Mouse (Mus musculus) heart, adult 2 months (tissue): Measurements from ENCODE around the gene Zfhx3. TPM values are rescaled to one million over a fixed set of nuclear protein-coding genes. Genes with fewer than 3 reads are reported as not detected.
A peak's percentile ranks its signal among the peaks of the same experiment; 100 is the strongest.

Experiments
- DNase-seq, 2 experiments: peaks; one replicate each; pipeline ENCODE4 v3.0.0; 2021
- H3K27ac ChIP-seq: fragments of 200-600 bp; 2 replicates; pipeline ENCODE4 v1.8.1; 2022
- H3K27me3 ChIP-seq: fragments of 200-500 bp; 2 replicates; pipeline ENCODE4 v1.6.1; 2012; ENCODE audit warnings: mild to moderate bottlenecking, low read length, inconsistent platforms, mixed read lengths; ENCODE audit not compliant: control insufficient read depth, insufficient read depth
- H3K36me3 ChIP-seq: fragments of 200-500 bp; 2 replicates; pipeline ENCODE4 v1.6.1; 2012; ENCODE audit warnings: low read length, inconsistent platforms; ENCODE audit not compliant: control insufficient read depth, insufficient read depth
- H3K4me1 ChIP-seq: fragments of 200-500 bp; 2 replicates; pipeline ENCODE4 v1.6.1; 2011; ENCODE audit warnings: low read length; ENCODE audit not compliant: control insufficient read depth, insufficient read depth
- H3K4me3 ChIP-seq: fragments of 200-600 bp; 2 replicates; pipeline ENCODE4 v1.8.1; 2022
- H3K79me2 ChIP-seq: fragments of 200-500 bp; replicated peaks from 2 replicates; pipeline ENCODE4 v1.6.1; 2012; ENCODE audit warnings: mild to moderate bottlenecking, inconsistent platforms, low read length, moderate library complexity, mixed read lengths; ENCODE audit not compliant: control insufficient read depth, insufficient read depth
- H3K9ac ChIP-seq: fragments of 200-500 bp; 2 replicates; pipeline ENCODE4 v1.6.1; 2012; ENCODE audit warnings: low read depth, mild to moderate bottlenecking, control low read depth, inconsistent platforms, low read length, mixed read lengths
- CTCF ChIP-seq: fragments of 200-600 bp; IDR thresholded peaks from 2 replicates; pipeline ENCODE4 v1.8.1; 2022; ENCODE audit warnings: antibody characterized with exemption, mild to moderate bottlenecking, moderate library complexity
- EP300 ChIP-seq: fragments of 200-500 bp; IDR thresholded peaks from 2 replicates; pipeline ENCODE4 v1.6.1; 2011; ENCODE audit warnings: low read depth, low read length, control low read depth; ENCODE audit not compliant: insufficient read depth
- POLR2A ChIP-seq: fragments of 200-500 bp; IDR thresholded peaks from 2 replicates; pipeline ENCODE4 v1.6.1; 2011; ENCODE audit warnings: mild to moderate bottlenecking, low read depth, low read length, control low read depth; ENCODE audit not compliant: insufficient read depth
- WGBS: fragments of 180-500 bp; shearing (Covaris S2); methylation state at CpG from one replicate; pipeline ENCODE4 v1.1.7; 2018; 5-methylcytosine and 5-hydroxymethylcytosine counted together
- intact Hi-C: fragments of 180-260 bp; cut with DNase I; formaldehyde crosslinking; loops from one replicate; pipeline ENCODE4 v1.15.1; 2025
- polyA plus RNA-seq: library from polyadenylated mRNA; depleted of rRNA; stranded (reverse); fragments of >200 nt; gene quantifications from 2 replicates; pipeline ENCODE4 v1.2.3, GENCODE M21; 2012
- total RNA-seq, 2 experiments: library from RNA; stranded (reverse); gene quantifications; 2 replicates each; pipeline ENCODE4 v1.2.3; 2021

Gene Zfhx3
- total and polyA plus RNA-seq, 3 experiments, result 1.8 to 8.3 (median 6.9) TPM

DNA sequence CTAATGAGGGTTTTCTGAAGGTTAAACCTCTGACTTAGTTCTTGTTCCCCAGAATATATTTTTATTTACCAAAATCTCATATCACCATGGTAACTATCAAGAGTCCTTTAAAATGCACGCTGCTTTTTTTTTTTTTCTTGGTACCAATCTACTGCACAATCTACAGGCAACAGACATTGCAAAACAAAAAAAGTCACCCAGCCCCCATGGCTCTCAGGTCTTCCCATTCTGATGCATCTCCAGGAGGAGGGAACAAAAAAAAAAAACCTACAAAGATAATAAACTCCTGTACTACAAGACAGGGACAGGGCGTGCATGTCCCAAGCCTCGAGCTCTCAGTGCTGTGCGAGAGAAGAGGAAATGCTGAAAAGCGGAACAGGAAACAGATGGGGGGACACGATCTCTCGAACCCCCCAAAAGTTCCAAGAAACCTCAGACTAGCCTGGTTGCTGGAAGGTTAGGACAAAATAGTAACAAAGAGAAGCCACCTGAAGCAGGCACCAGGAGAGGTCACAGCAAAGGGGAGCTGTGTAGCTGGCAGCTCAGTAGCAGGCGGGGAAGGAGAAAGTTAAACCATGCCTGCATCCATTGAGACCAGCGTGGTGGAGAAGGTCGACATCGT lies 669.5 kb downstream of the Zfhx3 start:
- Histone ChIP-seq H3K4me1 (peaks cover 10% of the 10 kb centered on the region), H3K27ac (no peak overlapping the region; the same call in 1 of the 2 replicates), H3K79me2 (no peaks in the 10 kb centered on the region), H3K36me3 (no peaks in the 10 kb centered on the region), H3K4me3 (0 out of 2 replicates have a peak overlapping the region, but pooled peaks have one; percentile 20), H3K27me3 (no peaks in the 10 kb centered on the region), H3K9ac (no peak overlapping the region)
- peak in 1 of 2 experiments; percentile 45 for DNase-seq
- intact Hi-C loops, result loop anchor here (5.0 kb wide), 1 partner anchor 80 kb away; no protein-coding TSS in a partner anchor
- TF ChIP-seq POLR2A (no peak), CTCF (no peak), EP300 (no peak)
- 38% methylated on average over 11 of the region's 11 CpGs for WGBS

DNA sequence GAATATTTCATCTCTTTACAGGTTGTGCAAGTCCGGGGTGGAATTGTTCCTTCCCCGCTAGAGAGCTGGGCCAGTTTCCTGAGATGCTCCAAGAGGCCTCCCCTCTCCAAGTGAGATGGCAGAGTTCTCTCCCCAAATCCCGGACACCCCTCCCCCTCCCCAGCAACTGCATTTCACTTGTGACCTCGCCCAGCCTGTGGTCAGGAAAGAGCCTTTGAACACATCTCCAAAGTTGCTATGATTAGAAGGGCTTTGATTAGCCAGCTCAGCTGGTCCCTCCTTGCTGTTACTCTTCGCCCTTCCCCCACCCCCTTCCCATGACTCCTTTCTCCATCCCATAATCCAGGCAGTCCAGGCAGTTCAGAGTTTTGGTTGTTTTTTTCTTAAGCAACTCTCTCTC lies 670.4 kb downstream of the Zfhx3 start:
- H3K9ac ChIP-seq, result no peak overlapping the region
- no peak overlapping the region for H3K27ac ChIP-seq
- intact Hi-C loops, result loop anchor here (5.0 kb wide), 1 partner anchor 79 kb away; no protein-coding TSS in a partner anchor
- no peaks in the 10 kb centered on the region for H3K27me3 ChIP-seq
- H3K36me3 ChIP-seq, result no peaks in the 10 kb centered on the region
- no peak for DNase-seq
- no peak overlapping the region for H3K4me3 ChIP-seq
- WGBS, result 21% methylated on average over 5 of the region's 5 CpGs
- no peak for TF ChIP-seq POLR2A
- H3K4me1 ChIP-seq, result peaks cover 10% of the 10 kb centered on the region
- no peaks in the 10 kb centered on the region for H3K79me2 ChIP-seq

DNA sequence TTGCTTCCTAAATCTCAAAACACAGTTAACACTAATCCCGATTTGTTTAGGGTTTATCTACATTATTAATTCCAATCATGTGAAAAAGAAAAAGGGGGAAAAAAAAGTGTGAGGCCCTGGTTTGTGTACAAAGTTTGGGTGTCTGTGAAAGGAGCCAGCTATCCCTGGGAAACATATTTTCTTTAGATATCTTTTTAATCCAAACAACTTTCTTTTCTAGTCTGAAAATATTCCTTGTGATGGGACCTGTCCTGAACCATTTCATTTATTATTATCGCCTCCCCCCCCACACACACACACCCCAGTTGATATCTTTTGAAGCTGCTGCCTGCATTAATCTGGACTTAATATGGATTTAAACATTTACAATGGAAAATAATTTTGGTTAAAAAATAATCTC lies 670.8 kb downstream of the Zfhx3 start:
- Histone ChIP-seq H3K9ac (no peak overlapping the region), H3K79me2 (no peaks in the 10 kb centered on the region), H3K4me3 (no peak overlapping the region), H3K36me3 (no peaks in the 10 kb centered on the region), H3K27ac (no peak overlapping the region), H3K4me1 (peaks cover 8% of the 10 kb centered on the region), H3K27me3 (no peaks in the 10 kb centered on the region)
- TF ChIP-seq POLR2A, result no peak
- TF ChIP-seq CTCF, result no peak
- TF ChIP-seq EP300, result no peak
- intact Hi-C loops, result loop anchor here (5.0 kb wide), 1 partner anchor 79 kb away; no protein-coding TSS in a partner anchor
- DNase-seq, result no peak
- WGBS, result 67% methylated on average over 2 of the region's 2 CpGs

DNA sequence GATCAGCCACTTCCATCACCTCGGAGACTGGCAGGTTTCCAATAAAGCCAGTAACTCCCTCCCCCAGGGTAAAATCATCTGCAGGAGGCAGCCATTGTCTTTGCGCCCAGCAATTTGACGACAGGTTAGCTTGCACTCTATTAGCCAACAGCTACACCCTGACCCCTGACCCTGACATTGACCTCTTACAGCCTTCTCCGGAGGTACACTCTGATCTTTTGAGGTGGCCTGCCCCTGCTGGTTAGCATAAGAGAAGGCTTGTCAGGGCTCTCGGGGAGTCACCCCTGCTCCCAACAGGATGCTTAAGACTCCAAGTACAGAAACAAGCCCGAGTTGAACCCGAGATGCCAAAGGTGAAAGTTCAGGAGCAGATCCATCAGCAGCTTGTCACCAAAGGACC lies 678.9 kb downstream of the Zfhx3 start:
- intact Hi-C loops, result no loop called here
- Histone ChIP-seq H3K4me1 (no peaks in the 10 kb centered on the region), H3K9ac (no peak overlapping the region), H3K27me3 (no peaks in the 10 kb centered on the region), H3K27ac (no peak overlapping the region), H3K36me3 (no peaks in the 10 kb centered on the region), H3K79me2 (no peaks in the 10 kb centered on the region), H3K4me3 (no peak overlapping the region)
- TF ChIP-seq CTCF (no peak), EP300 (no peak), POLR2A (no peak)
- DNase-seq, result no peak
- WGBS, result 48% methylated on average over 7 of the region's 7 CpGs

DNA sequence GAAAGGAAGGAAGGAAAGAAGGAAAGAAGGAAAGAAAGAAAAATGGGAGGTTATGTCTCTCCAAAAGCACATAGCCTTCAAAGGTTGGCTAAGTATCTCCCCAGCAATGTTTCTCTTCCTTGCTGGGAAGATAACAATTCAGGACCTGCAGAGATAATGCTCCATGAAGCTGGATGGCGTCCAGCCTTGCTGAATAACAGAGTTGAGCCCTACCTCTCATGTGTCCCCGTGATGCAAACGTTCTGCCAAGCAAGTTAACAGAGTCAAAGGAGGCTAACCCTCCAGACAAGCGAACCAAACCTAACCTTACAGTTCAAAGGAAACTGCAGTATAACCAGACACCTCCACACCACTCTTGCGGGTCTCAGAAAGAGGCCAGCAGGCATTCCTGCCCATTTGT lies 681.2 kb downstream of the Zfhx3 start:
- intact Hi-C loops, result no loop called here
- DNase-seq, result no peak

DNA sequence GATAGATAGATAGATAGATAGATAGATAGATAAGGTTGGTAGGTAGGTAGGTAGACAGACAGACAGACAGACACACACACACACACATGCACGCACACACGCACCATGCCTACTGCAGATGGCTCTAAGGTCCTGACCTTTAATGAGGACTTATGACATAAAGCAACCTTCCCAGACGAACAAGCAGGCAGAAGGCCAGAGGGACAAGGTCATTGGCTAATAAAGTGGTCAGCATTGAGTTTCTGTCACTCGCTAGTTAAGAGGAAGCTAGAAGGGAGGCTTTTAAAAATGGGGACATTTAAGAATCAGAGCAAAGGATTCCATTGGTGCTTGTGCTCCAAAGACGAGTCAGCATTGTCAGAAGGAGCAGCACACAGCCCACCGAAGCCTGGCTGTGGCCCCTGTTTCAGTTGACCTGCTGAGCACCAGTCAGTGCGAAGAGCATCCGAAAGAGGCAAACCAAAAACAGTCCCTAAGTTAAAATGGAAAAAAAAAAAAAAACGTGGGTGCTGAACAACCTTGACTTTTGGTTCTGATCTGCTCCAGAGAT lies 683.2 kb downstream of the Zfhx3 start:
- Histone ChIP-seq H3K36me3 (no peaks in the 10 kb centered on the region), H3K79me2 (no peaks in the 10 kb centered on the region), H3K27ac (no peak overlapping the region), H3K9ac (no peak overlapping the region), H3K4me3 (no peak overlapping the region), H3K4me1 (no peaks in the 10 kb centered on the region), H3K27me3 (no peaks in the 10 kb centered on the region)
- intact Hi-C loops, result no loop called here
- DNase-seq, result no peak
- TF ChIP-seq CTCF, result no peak
- no peak for TF ChIP-seq EP300
- no peak for TF ChIP-seq POLR2A
- WGBS, result 78% methylated on average over 9 of the region's 9 CpGs

More for the DNA sequence above, 681.2 kb downstream of the Zfhx3 start:
- no peak for TF ChIP-seq EP300
- TF ChIP-seq CTCF, result no peak
- no peak for TF ChIP-seq POLR2A
- H3K27ac ChIP-seq, result no peak overlapping the region
- H3K9ac ChIP-seq, result no peak overlapping the region
- no peaks in the 10 kb centered on the region for H3K79me2 ChIP-seq
- H3K27me3 ChIP-seq, result no peaks in the 10 kb centered on the region
- WGBS, result 34% methylated on average over 5 of the region's 5 CpGs
- H3K4me1 ChIP-seq, result no peaks in the 10 kb centered on the region
- no peak overlapping the region for H3K4me3 ChIP-seq
- no peaks in the 10 kb centered on the region for H3K36me3 ChIP-seq
